Mouse (Mus musculus): ENCODE results near the gene Pip5kl1.

Gene Pip5kl1

DNA sequence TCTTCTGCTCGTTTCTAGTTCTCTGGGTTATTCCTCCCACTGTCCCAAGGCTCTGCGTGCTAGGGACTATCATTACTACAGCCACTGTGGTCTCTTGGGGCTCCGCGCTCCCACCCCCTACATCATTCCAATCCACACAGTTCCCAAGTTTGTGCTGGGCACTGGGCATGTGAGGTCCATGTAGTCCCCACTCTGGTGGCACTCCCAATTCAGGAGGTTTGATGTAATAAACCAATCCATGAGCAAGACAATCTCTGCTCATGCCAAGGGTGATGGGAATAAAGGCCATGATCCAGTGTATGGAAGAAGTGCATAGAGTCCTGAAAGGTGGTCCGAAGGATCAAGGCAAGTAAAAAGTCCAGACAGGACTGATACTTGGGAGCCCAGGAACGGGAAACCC lies at the start of gene Pip5kl1:
TSS of gene Pip5kl1 (plus strand) at position 301 of the 400 bp plus-strand sequence.
- DNase-seq, result no peak

DNA sequence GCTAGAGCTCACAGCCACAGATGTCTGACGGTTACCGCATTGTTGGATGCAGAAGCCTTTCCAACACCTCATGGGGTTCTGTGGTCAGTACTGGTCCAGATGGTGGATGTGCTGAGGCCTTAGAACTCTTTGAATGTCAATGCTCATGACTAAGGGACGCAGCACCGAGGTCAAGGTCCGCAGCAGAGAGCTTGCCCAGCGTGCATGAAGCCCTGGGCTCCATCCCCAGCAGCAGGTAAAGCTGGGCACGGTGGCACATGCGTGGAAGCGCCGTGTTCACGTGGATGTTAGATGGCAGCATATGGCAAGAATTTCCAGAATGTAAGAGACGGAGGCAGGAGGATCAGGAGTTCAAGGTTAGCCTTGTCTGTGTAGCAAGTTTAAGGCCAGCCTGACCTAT lies 48.8 kb upstream of the Pip5kl1 start:
- DNase-seq, result no peak

DNA sequence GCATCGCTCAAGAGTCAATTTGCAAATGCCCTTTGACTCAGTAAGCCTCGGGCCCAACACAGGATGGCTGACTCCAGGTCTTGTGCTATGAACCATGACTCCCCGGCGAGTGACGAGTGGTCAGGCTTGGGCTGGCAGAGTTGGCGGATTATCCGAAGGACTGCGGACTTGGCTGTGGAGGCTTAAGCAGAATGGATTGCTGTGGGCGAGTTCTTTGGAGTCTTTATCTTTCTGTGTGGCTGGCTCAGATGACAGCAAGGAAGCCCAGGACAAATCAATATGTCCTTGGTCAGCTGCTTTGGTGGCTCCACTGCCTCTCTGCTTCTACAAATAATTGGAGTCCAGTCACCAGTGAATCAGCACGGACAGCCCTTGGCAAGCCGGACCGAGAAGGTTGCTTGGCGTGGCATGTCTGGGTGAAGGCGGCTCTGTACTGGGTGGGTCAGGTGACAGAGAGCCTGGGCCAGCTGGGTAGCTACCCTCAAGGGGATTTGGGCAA lies 47.1 kb upstream of the Pip5kl1 start:
- DNase-seq, result no peak

DNA sequence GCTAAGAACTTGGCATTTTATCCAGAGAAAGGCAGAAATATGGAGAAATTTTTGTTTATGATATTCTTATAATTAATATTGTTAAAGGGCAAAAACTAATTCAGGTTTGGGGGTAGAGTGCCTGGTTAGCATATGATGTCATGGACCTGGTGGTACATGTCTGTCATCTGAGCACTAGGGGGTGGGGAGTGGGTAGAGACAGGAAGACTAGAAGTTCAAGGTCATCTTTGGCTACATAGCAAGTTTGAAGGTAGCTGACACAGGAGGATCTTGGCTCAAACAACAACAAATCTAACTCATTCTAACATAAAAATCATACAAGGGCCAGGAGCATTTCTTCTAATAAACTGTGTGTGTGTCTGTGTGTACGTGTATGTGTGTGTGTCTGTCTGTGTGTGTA lies 46.3 kb upstream of the Pip5kl1 start:
- no peak for DNase-seq

DNA sequence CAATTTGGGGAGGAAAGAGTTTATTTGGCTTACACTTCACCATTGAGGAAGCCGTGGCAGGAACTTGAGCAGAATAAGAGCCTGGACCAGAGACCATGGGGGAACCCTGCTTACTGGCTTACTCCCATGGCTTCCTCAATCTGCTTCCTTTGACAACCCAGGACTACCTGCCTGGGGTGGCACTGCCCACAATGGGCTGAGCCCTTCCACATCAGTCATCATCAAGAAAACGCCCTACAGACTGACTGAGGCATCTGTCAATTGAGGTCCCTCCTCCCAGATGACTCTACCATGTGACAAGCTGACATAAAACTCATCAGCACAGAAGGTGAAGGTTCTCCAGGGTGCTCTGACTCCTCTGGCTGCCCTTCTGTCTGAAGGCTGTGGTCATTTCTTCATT lies 44.1 kb upstream of the Pip5kl1 start:
- DNase-seq, result no peak

DNA sequence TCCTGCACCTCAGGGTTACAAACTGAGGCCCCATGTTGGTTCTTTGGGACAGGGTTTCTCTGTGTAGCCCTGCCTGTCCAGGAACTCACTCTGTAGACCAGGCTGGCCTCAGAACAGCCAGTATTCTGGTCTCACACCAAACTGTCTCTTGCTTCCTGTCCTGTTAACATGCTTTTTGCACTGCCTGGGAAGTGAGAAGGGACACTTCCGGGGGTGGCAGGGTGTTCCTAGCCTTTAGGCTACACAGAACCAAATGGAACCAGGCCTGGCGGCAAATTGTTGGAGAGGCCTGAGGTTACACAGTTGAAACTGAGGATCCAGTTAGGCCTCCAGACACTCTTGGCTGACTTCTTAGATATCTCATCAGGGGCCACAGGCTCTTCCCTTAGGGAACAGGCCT lies 41.4 kb upstream of the Pip5kl1 start:
- DNase-seq, result no peak

DNA sequence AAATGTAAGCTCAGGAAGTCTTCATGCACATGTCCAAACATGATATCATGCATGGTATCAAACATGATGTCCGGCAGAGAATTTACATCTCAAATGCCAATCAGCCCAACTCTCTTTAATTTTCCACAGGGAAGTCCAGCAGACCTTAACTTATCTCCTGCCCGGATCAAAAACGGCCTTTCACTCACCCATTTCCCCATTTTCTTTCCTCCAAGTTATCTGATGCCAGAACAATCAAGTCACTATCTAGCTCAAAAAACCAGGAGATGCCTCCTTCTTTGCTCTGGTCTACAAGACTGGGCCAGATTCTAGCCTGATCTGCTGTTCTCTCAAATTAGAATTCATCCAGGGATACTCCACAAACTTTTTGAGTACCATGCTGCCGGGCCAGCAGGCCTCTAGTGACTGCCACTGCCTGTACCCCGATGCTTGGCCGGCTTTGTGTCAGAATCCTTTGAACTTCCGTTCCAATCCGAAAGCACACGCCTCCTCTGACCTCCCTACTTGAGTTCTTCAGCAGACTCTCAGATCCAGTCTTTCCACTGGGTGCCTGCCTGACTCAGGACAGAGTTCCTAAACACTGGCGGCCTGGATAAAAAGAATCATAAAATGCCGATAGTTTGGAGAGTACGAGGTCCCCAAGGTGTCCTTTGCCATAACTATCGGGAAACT lies 40.4 kb upstream of the Pip5kl1 start:
- DNase-seq, result peak; percentile 68 to 69

DNA sequence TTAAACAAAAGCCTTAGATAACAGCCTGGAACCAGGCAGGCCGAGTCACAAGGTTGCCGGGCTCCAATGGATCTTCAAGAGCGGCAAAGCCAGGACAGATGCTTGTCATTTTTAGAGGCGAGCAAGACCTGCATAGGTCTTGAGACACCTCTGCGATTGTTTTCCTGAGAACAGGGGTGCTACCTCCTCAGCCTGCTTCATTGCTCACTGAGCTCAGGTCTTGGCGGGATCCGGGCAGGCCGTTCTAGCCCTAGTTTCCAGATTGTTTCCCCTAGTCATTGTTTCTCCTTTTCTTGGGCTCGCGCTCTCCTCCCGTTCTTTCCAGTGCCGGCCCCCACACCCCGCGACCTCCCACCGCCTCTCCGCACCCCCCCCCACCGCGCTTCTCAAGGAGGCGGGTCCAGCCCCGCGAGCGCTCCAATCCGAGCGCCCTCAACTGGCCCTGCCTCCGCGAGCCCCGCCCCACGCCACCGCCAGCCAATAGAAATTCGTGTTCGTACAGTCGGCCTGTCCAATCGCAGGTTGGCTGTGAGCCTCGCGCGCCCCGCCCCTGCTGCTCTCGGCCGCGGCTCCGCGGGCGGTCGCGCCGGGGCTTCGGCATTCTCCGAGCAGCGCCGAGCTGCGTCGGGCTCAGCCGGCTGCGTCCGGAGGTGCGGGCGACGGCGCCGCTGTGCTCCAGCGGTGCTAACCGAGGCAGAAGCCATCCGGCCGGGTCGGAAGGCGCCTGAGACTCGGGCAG lies 39.7 kb upstream of the Pip5kl1 start, which contains the start of gene Fam102a:
TSS of gene Fam102a (plus strand) at position 600 of the 739 bp plus-strand sequence.
- peak; percentile 99 for DNase-seq

DNA sequence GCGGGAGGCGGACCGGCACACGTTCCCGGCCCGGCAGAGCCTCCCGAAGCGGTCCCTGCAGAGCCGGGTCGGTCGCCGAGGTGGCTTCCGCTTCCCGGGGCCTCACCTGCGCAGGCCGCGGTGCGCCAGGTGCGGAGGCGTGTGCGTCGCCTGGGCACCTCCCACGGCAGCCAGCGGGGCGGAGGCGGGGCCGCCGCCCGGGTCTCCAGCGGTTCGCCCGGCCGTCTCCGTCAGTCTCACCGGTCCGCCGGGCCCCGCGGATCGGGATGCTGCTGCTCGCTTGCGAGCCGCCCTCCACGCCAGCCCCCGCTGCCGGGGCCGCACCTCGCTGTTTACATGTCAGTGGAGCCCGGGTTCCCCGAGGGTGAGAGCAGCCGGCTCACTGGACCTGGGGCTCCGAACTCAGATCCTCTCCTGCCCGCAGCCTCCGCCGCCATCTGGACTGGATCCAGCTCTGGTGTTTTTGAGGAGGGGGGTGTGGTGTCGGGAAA lies 39.1 kb upstream of the Pip5kl1 start:
- DNase-seq, result peak; percentile 81 to 88

DNA sequence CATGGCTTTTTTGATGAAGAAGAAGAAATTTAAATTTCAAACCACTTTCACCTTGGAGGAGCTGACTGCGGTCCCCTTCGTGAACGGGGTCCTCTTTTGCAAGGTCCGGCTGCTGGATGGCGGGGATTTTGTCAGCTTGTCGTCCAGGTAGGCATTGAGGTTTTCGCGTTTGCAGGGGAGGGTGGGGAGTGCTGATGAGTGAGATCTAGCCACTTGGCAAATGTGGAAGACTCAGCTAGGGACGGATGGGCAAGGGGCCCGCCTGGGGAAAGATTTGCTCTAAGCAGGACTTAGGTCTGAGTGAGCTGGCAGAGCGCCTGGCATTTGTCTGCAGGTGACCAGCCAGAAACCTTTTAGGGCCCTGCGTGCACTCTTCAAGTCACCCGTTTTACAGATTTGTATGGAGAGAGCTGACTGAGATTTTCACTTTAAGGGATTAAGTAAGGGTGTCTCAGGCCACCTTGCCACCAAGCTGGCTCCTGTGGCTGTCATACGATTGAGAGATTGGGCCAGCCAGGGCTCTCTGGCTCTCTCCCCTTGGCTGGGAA lies 38.4 kb upstream of the Pip5kl1 start:
- peak; percentile 35 to 38 for DNase-seq

DNA sequence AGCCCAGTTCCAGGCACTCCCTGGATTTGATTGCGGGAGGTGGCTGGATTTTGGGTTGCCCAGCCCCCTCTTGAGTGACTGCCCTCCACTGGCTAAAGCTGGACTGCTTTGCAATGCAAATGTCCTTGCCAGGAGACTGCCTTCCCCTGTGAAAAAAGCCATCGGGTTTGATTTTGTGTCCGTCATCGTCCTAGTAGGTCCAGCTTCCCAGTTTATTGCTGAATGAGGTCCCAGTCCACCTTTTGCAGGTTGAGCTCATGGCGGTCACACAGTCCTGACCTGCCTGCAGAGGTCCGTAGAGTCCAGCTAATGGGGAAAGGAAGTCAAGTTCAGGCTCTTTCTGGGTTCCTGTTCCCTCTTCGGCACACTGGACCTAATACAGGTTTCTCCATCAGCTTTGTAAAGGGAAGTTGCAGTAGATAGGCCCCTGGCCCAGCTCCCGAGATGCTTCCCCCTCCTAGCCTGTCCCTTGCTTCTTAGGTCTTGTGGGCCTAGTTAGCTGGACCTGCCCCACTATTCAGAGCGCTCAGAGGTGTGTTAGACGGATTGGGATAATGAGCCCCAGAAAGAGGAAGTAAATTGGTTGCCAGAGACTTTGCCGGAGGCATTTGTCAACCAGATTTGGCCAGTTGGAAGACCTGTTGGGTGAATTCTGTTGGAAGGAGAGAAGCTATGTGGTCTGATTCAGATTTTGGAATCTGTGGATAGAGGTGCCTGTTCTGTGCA lies 37.8 kb upstream of the Pip5kl1 start:
- peak; percentile 60 to 71 for DNase-seq

DNA sequence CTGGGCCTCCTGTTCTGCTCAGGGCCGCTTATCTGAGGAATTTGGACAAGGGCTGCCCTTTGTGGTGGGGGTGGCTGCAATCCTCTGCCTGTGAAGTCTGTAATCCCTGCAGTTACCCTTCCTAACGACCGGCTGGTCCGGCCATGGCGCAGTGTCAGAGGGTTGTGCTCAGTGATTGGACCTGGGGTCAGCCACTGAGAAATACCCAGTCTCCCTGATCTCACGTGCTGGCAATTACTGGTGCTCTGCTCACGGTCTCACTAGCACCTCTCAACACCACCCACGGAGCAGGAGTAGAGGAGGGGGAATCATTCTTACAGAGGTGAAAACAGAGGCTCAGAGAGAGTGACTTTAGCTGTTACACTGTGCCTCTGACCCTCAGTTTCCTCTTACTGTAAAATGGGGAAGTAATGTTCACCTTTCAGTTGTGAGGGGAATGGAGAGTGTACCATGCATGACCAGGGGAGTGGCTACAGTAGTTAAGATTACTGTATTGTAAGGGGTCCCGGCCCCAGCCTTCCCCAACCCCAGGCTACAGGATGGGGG lies 37.2 kb upstream of the Pip5kl1 start:
- peak; percentile 42 to 53 for DNase-seq

DNA sequence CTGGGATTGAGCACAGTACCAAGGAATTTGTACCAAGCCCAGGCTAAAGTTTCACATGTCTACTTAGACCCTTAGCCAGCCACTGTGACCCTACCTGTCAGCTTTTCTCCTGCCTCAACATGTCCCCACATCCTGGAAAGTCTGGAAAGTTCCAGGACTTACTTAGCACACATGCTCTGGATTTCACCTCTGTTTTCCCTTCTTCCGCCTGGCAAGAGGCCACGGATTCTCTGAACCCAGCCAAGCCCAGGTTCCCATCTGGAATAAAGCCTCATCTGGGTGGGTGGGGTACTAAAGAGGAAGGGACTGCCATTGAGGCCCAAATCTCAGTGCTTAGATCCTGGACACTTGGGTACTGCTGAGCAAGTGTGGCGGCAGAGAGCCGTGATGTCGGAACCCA lies 36.7 kb upstream of the Pip5kl1 start:
- no peak for DNase-seq

DNA sequence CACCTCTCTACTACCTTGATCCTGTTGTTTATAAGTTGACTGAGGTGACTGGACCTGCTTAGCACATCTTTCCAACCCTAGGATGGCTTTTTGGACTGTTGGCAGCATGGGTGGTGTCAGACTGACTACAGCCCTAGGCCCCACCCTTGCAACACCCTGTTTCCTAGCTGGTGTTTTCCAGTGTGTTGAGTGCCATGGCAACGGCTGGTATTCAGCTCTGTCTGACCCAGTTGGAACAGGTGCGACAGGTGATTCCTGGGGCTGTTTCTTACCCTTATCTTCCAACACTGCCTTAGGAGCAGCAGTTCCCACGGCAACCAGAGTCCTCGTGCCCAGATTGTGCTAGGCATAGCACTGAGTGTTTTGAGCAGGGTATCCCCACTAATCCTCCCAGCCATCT lies 36.1 kb upstream of the Pip5kl1 start:
- peak; percentile 19 to 36 for DNase-seq

DNA sequence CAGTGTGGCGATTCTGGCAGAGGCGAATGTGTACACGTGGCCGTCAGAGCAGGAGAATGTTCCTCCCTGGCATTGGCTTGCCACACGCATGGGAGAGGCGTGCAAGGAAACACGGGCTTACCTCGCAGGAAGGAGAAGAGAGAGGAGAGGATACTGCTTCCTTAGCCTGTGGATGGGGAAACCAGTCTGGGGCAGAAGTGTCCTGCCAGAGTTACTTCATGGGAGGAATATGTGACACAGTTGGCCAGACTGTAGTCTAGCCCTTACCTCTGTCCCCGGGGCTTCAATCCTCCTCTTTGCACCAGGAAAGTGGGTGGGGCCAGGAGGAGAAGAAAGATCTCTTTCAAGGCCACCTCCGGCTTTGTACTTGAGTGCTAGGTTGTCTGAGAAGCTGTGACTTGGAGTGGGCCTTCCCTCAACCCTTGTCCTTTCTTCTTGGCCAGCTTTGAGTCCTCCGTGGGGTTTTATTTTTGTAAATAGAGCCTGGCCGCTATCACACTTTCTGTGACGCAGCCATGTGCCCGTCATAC lies 35.1 kb upstream of the Pip5kl1 start:
- no peak for DNase-seq

DNA sequence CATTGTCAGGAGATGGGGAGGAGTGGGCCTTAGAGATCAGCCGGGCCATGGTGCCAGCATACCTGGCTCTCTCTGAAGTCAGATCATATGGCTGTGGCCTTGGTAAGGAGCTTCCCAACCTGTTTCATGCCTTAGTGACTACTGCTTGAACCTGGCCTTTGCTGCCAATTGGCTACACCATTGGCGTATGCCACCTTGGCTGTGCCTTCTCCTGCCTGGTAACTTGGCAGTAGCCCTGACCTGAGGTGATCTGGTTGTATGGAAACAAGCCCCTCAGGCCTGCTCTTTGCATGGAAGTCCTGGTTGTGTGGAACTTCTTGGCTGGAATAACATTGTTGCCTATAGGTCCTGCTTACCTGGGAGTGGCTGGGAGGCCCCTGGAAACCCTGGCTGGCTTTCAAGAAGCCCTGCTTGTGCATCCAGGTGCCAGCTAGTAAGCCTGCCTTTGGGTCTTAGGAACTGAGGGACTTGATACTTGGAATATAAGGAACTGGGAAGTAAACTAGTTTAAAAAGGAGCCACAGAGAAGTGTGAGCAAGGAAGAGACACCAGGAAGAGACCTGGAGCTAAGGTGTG lies 33.2 kb upstream of the Pip5kl1 start:
- DNase-seq, result no peak

DNA sequence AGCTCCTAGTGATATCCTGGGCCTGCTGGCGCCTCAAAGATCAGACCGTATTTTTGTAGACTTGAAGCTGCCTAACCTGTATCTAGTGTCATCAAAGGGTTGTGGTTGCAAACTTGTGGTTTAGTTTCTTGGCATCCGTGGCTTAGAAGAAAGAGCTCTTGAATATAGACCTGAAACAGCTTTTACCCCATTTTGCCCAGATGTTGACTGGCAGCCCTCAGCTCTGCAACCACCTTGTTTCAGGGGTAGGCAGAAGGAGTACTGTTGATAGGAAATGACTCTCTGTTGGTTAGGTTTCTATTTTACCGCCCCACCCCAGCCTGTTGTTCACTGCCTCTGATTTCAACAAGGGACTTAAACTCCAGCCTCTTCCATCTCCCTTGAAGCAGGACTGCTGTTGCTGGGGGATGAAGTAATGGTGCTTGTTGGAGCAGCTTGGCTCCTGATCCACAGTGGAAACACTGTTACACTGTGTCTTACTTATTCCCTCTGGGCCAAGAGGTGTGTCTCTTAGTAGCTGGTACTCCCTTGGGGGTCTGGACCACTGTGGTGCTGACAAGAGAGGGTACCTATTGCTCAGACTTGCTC lies 32.5 kb upstream of the Pip5kl1 start:
- no peak for DNase-seq

DNA sequence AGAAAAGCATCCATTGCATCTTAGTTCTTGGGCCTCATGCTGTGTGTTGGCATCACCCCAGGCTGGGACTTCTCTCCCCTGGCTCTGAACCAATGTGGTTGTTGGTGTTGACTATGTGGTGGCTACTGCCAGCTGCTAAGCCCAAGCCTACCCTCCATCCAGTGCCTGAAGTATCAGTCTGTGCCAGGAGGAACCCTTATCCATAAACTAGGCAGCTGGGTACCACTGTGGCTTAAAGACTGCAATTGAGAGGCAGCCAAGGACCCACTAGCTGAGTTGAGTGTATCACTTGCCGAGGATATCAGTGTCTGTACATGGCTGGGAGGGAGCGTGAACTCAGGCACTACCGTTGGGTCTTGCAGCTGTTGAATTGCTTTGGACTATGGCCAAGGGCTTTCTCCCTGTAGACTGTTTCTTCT lies 31.6 kb upstream of the Pip5kl1 start:
- no peak for DNase-seq

DNA sequence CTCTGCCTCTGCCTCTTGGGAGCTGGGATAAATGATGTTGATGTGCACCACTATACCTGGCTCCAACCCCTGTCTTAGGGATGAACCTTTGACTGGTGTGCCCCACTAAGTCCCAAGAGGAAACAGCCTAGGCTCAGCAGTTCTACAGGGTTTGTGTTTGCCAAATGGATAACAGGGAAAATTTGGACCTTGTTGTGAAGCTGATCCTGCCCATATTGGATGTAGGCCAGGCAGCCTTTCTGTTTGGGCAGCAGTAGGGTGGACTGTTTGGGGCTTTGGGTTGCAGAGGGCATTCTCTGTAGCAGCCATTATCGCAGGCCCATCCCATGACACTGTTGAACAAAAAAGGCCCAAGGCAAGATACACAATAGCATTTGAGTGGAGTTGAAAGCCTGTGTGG lies 27.6 kb upstream of the Pip5kl1 start:
- DNase-seq, result no peak

DNA sequence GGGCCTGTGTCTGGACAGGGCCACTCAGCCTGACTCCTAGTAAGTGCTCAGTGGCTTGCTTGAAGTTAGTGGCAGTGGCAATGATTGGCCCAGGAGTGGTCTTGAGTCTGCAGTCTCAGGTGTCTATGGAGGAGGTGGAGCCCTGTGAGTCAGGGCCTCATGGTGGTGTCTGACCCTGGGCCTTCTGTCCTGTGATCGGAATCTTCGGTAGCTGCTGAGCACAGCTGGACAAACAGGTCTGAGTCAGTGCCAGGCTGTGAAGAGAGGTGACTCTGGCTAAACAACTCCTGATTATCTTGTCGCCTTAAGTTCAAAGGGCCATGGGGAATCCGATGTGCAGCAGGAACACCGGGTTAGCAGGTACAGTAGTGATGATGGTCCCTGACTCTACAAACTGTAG lies 27.2 kb upstream of the Pip5kl1 start:
- no peak for DNase-seq

DNA sequence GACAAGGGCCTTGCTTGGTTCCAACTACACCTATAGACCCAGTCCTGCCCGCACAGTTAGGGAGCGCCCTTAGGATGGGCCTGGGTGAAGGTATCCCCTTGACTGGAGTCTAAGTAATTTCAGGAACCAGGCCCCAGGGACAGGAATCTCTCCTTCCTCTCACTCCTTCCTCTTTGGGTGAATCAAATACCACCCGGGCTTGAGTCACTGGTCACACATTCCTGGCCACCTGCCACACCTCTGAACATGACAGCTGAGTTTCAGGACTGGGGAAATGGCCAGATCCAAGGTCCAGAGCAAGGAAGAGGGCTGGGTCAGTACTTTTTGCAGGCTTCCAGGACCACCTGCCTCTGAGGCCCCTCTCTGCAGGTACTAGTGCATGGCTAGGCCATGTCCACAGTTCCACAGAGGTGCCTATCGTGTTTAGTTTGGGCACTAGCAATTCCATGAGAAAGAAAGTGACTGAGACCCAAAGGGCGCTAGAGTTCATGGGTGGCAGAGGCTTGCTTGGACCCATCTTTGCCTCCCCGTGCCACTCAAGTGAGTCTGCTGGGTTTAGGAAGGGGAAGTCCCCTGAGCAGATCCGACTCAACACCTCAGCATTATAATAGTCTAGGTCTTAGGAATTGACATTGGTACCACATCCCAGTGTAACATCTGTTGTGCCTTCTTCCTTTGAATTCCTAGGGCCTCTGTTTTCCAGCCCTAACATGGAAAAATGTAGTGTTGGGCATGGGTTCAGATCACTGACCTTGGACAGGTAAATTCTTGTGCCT lies 26.4 kb upstream of the Pip5kl1 start:
- DNase-seq, result peak in 1 of 2 experiments; percentile 40

Data from lung, postnatal 4 days (tissue).